Mouse (Mus musculus) thymus, adult 2 months (tissue): Measurements from ENCODE around the gene Poc1a. TPM values are rescaled to one million over a fixed set of nuclear protein-coding genes. Genes with fewer than 3 reads are reported as not detected.

Source experiments
- DNase-seq: peaks from one replicate; pipeline ENCODE4 v3.0.0; 2021
- H3K27ac ChIP-seq: fragments of 200-500 bp; 2 replicates; pipeline ENCODE4 v1.5.1; 2012; ENCODE audit warnings: low read length, control low read depth; ENCODE audit not compliant: control insufficient read depth, insufficient read depth
- H3K27me3 ChIP-seq: fragments of 200-500 bp; 2 replicates; pipeline ENCODE4 v1.6.1; 2012; ENCODE audit warnings: mild to moderate bottlenecking, low read length, moderate library complexity, mixed read lengths; ENCODE audit not compliant: control insufficient read depth, insufficient read depth
- H3K36me3 ChIP-seq: fragments of 200-500 bp; 2 replicates; pipeline ENCODE4 v1.6.1; 2012; ENCODE audit warnings: mild to moderate bottlenecking, low read length, moderate library complexity; ENCODE audit not compliant: control insufficient read depth, insufficient read depth
- H3K4me1 ChIP-seq: fragments of 200-500 bp; replicated peaks from 2 replicates; pipeline ENCODE4 v1.6.1; 2012; ENCODE audit warnings: low read length; ENCODE audit not compliant: control insufficient read depth, insufficient read depth
- H3K4me3 ChIP-seq: fragments of 200-500 bp; 2 replicates; pipeline ENCODE4 v1.5.1; 2012; ENCODE audit warnings: mild to moderate bottlenecking, low read length, control low read depth, moderate library complexity; ENCODE audit not compliant: control insufficient read depth, insufficient read depth
- CTCF ChIP-seq: fragments of 200-500 bp; IDR thresholded peaks from 2 replicates; pipeline ENCODE4 v1.5.1; 2012; ENCODE audit warnings: mild to moderate bottlenecking, control low read depth, low read length, moderate library complexity, borderline replicate concordance; ENCODE audit not compliant: control insufficient read depth, poor library complexity, insufficient read depth; ENCODE audit errors: extremely low read depth
- POLR2A ChIP-seq: fragments of 200-500 bp; IDR thresholded peaks from 2 replicates; pipeline ENCODE4 v1.6.1; 2012; ENCODE audit warnings: mild to moderate bottlenecking, low read length, control low read depth, moderate library complexity; ENCODE audit not compliant: control insufficient read depth, poor library complexity, insufficient read depth; ENCODE audit errors: extremely low read depth
- WGBS: fragments of 180-500 bp; shearing (Covaris S2); methylation state at CpG from one replicate; pipeline ENCODE4 v1.1.7; 2018; 5-methylcytosine and 5-hydroxymethylcytosine counted together
- polyA plus RNA-seq: library from polyadenylated mRNA; depleted of rRNA; stranded (reverse); fragments of >200 nt; gene quantifications from 2 replicates; pipeline ENCODE4 v1.2.3, GENCODE M21; 2012

The Poc1a gene
- polyA plus RNA-seq, 1 experiment, result 30.2 TPM

DNA sequence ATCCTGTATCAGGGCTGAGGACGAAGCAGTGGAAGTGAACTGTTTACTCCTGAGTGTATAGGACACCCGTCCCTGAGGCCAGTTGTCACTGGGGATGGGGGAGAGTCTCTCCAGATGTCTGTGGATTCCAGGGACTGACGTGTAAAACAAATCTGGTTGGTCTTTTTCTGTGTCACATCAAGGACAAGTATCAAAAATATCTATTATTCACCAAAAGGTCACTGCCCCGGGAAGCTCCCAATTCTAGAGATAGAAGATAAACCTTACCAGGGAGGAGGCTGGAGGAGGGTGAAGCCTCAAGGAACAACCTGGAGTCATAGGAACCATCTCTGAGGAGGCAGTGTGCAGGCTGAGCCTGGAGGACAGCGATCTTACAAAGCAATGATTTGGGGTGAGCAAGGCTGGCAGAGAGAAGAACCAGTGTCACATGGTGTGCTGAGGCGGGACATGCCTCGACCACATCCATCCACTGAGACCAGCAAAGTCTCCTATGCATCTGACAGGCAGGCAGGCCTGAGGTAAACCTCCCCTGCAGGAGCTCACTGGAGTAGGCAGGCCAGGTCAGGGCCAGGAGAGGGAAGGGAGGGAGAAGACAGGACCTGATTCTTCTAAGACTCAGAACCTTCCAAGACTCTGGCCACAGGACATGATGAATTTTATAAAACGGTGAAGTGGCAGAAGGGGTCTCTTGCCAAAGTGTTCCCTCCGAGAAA lies 11.6 kb upstream of the Poc1a start:
- no peak for DNase-seq
- 80% methylated on average over 9 of the region's 9 CpGs for WGBS
- Histone ChIP-seq H3K27me3 (no peaks in the 10 kb centered on the region), H3K36me3 (no peaks in the 10 kb centered on the region), H3K4me1 (no peaks in the 10 kb centered on the region), H3K4me3 (no peak overlapping the region), H3K27ac (no peak overlapping the region)
- TF ChIP-seq POLR2A, result no peak
- TF ChIP-seq CTCF, result no peak

- H3K27me3 ChIP-seq, result no peaks in the 10 kb centered on the region
- H3K27ac ChIP-seq, result no peak overlapping the region
- no peak for TF ChIP-seq CTCF
- TF ChIP-seq POLR2A, result no peak
- DNase-seq, result no peak
- no peak overlapping the region for H3K4me3 ChIP-seq
- no peaks in the 10 kb centered on the region for H3K36me3 ChIP-seq
- 42% methylated on average over 2 of the region's 2 CpGs for WGBS
- H3K4me1 ChIP-seq, result no peaks in the 10 kb centered on the region
Measured at GRCm38 (mm10) chr9:106269879-106270278, 11.0 kb upstream of the Poc1a start.

DNA sequence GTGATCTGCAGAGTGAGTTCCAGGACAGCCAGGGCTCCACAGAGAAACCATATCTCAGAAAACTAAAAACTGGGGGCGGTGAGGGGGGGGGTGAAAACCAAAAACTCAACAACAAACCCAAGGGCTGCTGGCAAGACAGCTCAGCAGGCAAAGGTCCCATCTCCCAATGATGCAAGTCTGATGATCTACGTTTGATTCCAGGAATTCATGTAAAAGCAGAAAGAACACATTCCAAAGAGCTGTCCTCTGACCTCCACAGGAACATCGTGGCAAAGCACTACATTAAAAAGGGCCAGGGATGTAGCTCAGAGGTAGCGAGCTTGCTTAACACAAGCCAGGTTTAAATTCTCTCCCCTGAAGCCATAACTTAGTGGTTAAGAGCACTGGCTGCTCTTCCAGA lies 10.2 kb upstream of the Poc1a start:
- TF ChIP-seq CTCF, result no peak
- no peak for TF ChIP-seq POLR2A
- Histone ChIP-seq H3K36me3 (no peaks in the 10 kb centered on the region), H3K4me1 (no peaks in the 10 kb centered on the region), H3K27me3 (no peaks in the 10 kb centered on the region), H3K27ac (no peak overlapping the region), H3K4me3 (no peak overlapping the region)
- no peak for DNase-seq
- 92% methylated on average over 4 of the region's 4 CpGs for WGBS

- no peaks in the 10 kb centered on the region for H3K27me3 ChIP-seq
- DNase-seq, result no peak
- no peak overlapping the region for H3K27ac ChIP-seq
- 95% methylated on average over 1 of the region's 1 CpGs for WGBS
- H3K4me3 ChIP-seq, result no peak overlapping the region
- H3K36me3 ChIP-seq, result no peaks in the 10 kb centered on the region
- no peak for TF ChIP-seq CTCF
- TF ChIP-seq POLR2A, result no peak
- no peaks in the 10 kb centered on the region for H3K4me1 ChIP-seq
Measured at GRCm38 (mm10) chr9:106272288-106272687, 8.6 kb upstream of the Poc1a start.

GRCm38 (mm10) chr9:106273276-106273675 lies 7.6 kb upstream of the Poc1a start:
- no peak for DNase-seq
- H3K4me3 ChIP-seq, result no peak overlapping the region
- no peak overlapping the region for H3K27ac ChIP-seq
- H3K36me3 ChIP-seq, result no peaks in the 10 kb centered on the region
- no peaks in the 10 kb centered on the region for H3K4me1 ChIP-seq
- H3K27me3 ChIP-seq, result no peaks in the 10 kb centered on the region
- TF ChIP-seq POLR2A, result no peak
- TF ChIP-seq CTCF, result no peak
- WGBS, result 96% methylated on average over 12 of the region's 12 CpGs

- DNase-seq, result no peak
- Histone ChIP-seq H3K27ac (no peak overlapping the region), H3K27me3 (no peaks in the 10 kb centered on the region), H3K4me1 (no peaks in the 10 kb centered on the region), H3K36me3 (no peaks in the 10 kb centered on the region), H3K4me3 (no peak overlapping the region)
- WGBS, result 95% methylated on average over 4 of the region's 4 CpGs
- TF ChIP-seq CTCF (no peak), POLR2A (no peak)
Measured at GRCm38 (mm10) chr9:106273791-106274190, 7.1 kb upstream of the Poc1a start.

- Histone ChIP-seq H3K4me1 (no peaks in the 10 kb centered on the region), H3K27ac (no peak overlapping the region), H3K27me3 (no peaks in the 10 kb centered on the region), H3K4me3 (no peak overlapping the region), H3K36me3 (no peaks in the 10 kb centered on the region)
- 88% methylated on average over 8 of the region's 8 CpGs for WGBS
- TF ChIP-seq CTCF, result no peak
- no peak for TF ChIP-seq POLR2A
- no peak for DNase-seq
Measured at GRCm38 (mm10) chr9:106274652-106275180, 6.1 kb upstream of the Poc1a start.
